Mouse (Mus musculus): Measurements from ENCODE around the gene Gm42957.

DNA sequence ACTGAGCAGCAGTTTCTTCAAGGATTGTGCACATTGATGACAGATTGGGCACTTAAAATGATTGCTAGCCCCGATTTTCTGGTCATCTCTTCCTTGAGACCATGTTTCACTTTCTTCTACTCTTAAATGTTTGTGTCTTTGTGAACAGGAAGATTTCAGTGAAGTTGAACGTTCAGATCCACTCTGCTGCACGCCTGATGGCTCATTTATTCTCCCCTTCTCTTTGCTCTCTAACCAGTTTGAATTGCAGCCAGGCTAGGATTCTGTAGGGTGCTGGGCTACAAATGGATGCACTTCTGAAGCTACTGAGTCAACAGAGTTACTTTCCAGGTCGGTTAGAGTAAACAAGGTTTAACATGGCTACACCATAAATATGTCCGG lies 32.6 kb upstream of the Gm42957 start:
- TF ChIP-seq CTCF (IDR thresholded peaks at IDR 0.05; ENCODE audit: extremely low read depth, insufficient read length, insufficient replicate concordance, low read depth, low read length) (no peak), POLR2A (IDR thresholded peaks at IDR 0.05; ENCODE audit: low read depth, low read length) (no peak)
